9 mouse cellular contexts compared by ENCODE assay signal in genomic region chr3:88237556-88238194, GRCm38 (mm10). TPM values are rescaled to one million over a fixed set of nuclear protein-coding genes. Genes with fewer than 3 reads are reported as not detected.
DNase-seq lines count a peak whose midpoint lies in the region; ATAC-seq and TF ChIP-seq lines count a peak whose summit lies in the region.
"Had no signal": no experiment of that assay in that cellular context is flagged by ENCODE, and none has a peak within 500 bp of the region (broad histone marks: within the 10 kb centered on the region; RNA-seq: fewer than 3 reads in every experiment).

No protein-coding gene starts in this region.

- H3K36me3 ChIP-seq in hindbrain, embryonic 13.5 days: no peaks in the 10 kb centered on the region
- no peaks in the 10 kb centered on the region for H3K36me3 ChIP-seq in lung, postnatal 0 days (ENCODE audit: insufficient read depth, low read length)
- no peaks in the 10 kb centered on the region for H3K36me3 ChIP-seq in small intestine, adult 2 months (ENCODE audit: control insufficient read depth, insufficient read depth, low read length)

- peak; percentile 47 for DNase-seq in right cerebral cortex, postnatal 4 days
- DNase-seq in right cerebral cortex, postnatal 14 days: no peak
- DNase-seq in cerebellum, adult 2 months: peak; percentile 66 to 69
- peak; percentile 21 for DNase-seq in lung, postnatal 0 days (ENCODE audit: low spot score)
- DNase-seq in ovary, postnatal 14 days (ENCODE audit: low spot score): no peak
- DNase-seq in urinary bladder, postnatal 4 days (ENCODE audit: low spot score in 2 of 2): no peak

- H3K27me3 ChIP-seq in cerebellum, adult 2 months (ENCODE audit: control insufficient read depth, insufficient read depth, low read length): no peaks in the 10 kb centered on the region
- H3K27me3 ChIP-seq in hindbrain, embryonic 13.5 days: peaks cover 35% of the 10 kb centered on the region
- H3K27me3 ChIP-seq in lung, postnatal 0 days (replicated peaks; ENCODE audit: insufficient read depth, low read length): peaks cover 40% of the 10 kb centered on the region
- peaks cover 38% of the 10 kb centered on the region for H3K27me3 ChIP-seq in small intestine, adult 2 months (ENCODE audit: control insufficient read depth, insufficient read depth, low read length)

- TF ChIP-seq EP300 in lung, postnatal 0 days (IDR thresholded peaks at IDR 0.05): no peak

- 0 out of 2 replicates have a peak overlapping the region, but pooled peaks have one; percentile 16 for H3K9ac ChIP-seq in hindbrain, embryonic 13.5 days
- no peak overlapping the region for H3K9ac ChIP-seq in lung, postnatal 0 days (replicated peaks; ENCODE audit: low read depth)

- 34% methylated on average over 10 of the region's 10 CpGs for WGBS in cerebellum, adult 2 months
- WGBS in hindbrain, embryonic 13.5 days: 9% methylated on average over 10 of the region's 10 CpGs
- WGBS in lung, postnatal 0 days: 8% methylated on average over 10 of the region's 10 CpGs
- WGBS in small intestine, adult 2 months: 7% methylated on average over 10 of the region's 10 CpGs

- H3K4me3 ChIP-seq in cerebellum, adult 2 months (replicated peaks; ENCODE audit: insufficient read depth, low read depth, low read length): no peak overlapping the region
- no peak overlapping the region for H3K4me3 ChIP-seq in hindbrain, embryonic 13.5 days
- H3K4me3 ChIP-seq in lung, postnatal 0 days (ENCODE audit: low read depth, low read length): no peak overlapping the region
- no peak overlapping the region for H3K4me3 ChIP-seq in small intestine, adult 2 months (ENCODE audit: low read depth, low read length)

- H3K9me3 ChIP-seq in hindbrain, embryonic 13.5 days: no peaks in the 10 kb centered on the region
- H3K9me3 ChIP-seq in lung, postnatal 0 days (ENCODE audit: low read length): no peaks in the 10 kb centered on the region

- ATAC-seq in hindbrain, embryonic 13.5 days (ENCODE audit: low FRiP score): no peak
- ATAC-seq in lung, postnatal 0 days: peak; percentile 57

- no peak overlapping the region for H3K4me2 ChIP-seq in hindbrain, embryonic 13.5 days
- H3K4me2 ChIP-seq in lung, postnatal 0 days (replicated peaks; ENCODE audit: low read depth, low read length): no peak overlapping the region

- TF ChIP-seq CTCF in cerebellum, adult 2 months (IDR thresholded peaks at IDR 0.05; ENCODE audit: borderline replicate concordance, insufficient read depth, low read depth, low read length): peak; percentile 48
- peak; percentile 67 for TF ChIP-seq CTCF in lung, postnatal 0 days (IDR thresholded peaks at IDR 0.05)
- peak; percentile 43; the same call in 1 of the 2 replicates for TF ChIP-seq CTCF in small intestine, adult 2 months (IDR thresholded peaks at IDR 0.05; ENCODE audit: extremely low read depth, insufficient read length, insufficient replicate concordance, low read depth, low read length)

- H3K27ac ChIP-seq in cerebellum, adult 2 months (ENCODE audit: insufficient read depth, low read length): no peak overlapping the region; the same call in 1 of the 2 replicates
- peak overlapping the region; percentile 88 for H3K27ac ChIP-seq in hindbrain, embryonic 13.5 days
- no peak overlapping the region for H3K27ac ChIP-seq in lung, postnatal 0 days (ENCODE audit: low read length)
- H3K27ac ChIP-seq in small intestine, adult 2 months (ENCODE audit: insufficient read depth, low read depth, low read length): no peak overlapping the region

- TF ChIP-seq POLR2A in cerebellum, adult 2 months (IDR thresholded peaks at IDR 0.05; ENCODE audit: borderline replicate concordance, insufficient read depth, low read length): no peak
- TF ChIP-seq POLR2A in small intestine, adult 2 months (IDR thresholded peaks at IDR 0.05; ENCODE audit: low read depth, low read length): no peak

- peaks cover 24% of the 10 kb centered on the region for H3K4me1 ChIP-seq in cerebellum, adult 2 months (ENCODE audit: control insufficient read depth, insufficient read depth, low read length)
- peaks cover 85% of the 10 kb centered on the region for H3K4me1 ChIP-seq in hindbrain, embryonic 13.5 days (replicated peaks)
- H3K4me1 ChIP-seq in lung, postnatal 0 days (ENCODE audit: insufficient read depth, low read depth, low read length): 0 out of 2 replicates have a peak, but pooled peaks cover 2% of the 10 kb centered on the region
- H3K4me1 ChIP-seq in small intestine, adult 2 months (ENCODE audit: control insufficient read depth, insufficient read depth, insufficient read length, low read length): no peaks in the 10 kb centered on the region

RNA-seq across cellular contexts. Expression of gene Rhbg, which starts 16.8 kb away (rescaled TPM):
- 0.08 and 0.17 TPM in 2 replicates for polyA plus RNA-seq in cerebellum, adult 2 months (2012; rRNA removed)
- polyA plus RNA-seq in hindbrain, embryonic 13.5 days (2015; fragmentation: Nextera tagmentation; extraction: Ambion mirVana): 0.22 and 0.32 TPM in 2 replicates
- polyA plus RNA-seq in lung, postnatal 0 days (2015; fragmentation: Nextera tagmentation; extraction: Ambion mirVana): 3.9 and 4.9 TPM in 2 replicates
- polyA plus RNA-seq in small intestine, adult 2 months (2012; rRNA removed): 11.2 and 40.3 TPM in 2 replicates

RNA-seq across cellular contexts. Expression of gene Gm38392, which starts 49.3 kb away (rescaled TPM):
- 0.10 TPM in 1 of 2 replicates, not detected in the other for polyA plus RNA-seq in cerebellum, adult 2 months (2012; rRNA removed)
- polyA plus RNA-seq in hindbrain, embryonic 13.5 days (2015; fragmentation: Nextera tagmentation; extraction: Ambion mirVana): 0.29 and 0.70 TPM in 2 replicates
- polyA plus RNA-seq in lung, postnatal 0 days (2015; fragmentation: Nextera tagmentation; extraction: Ambion mirVana): 1.8 and 2.0 TPM in 2 replicates
- not detected in 2 replicates for polyA plus RNA-seq in small intestine, adult 2 months (2012; rRNA removed)
- polyA plus RNA-seq: large intestine, adult 2 months had no signal

RNA-seq across cellular contexts. Expression of gene Tsacc, which starts 59.1 kb away (rescaled TPM):
- polyA plus RNA-seq in cerebellum, adult 2 months (2012; rRNA removed): 4.0 and 4.2 TPM in 2 replicates
- polyA plus RNA-seq in hindbrain, embryonic 13.5 days (2015; fragmentation: Nextera tagmentation; extraction: Ambion mirVana): 10.9 and 12.0 TPM in 2 replicates
- polyA plus RNA-seq in lung, postnatal 0 days (2015; fragmentation: Nextera tagmentation; extraction: Ambion mirVana): 10.8 and 13.1 TPM in 2 replicates
- polyA plus RNA-seq in small intestine, adult 2 months (2012; rRNA removed): 0.76 and 0.99 TPM in 2 replicates

RNA-seq across cellular contexts. Expression of gene Cct3, which starts 59.2 kb away (rescaled TPM):
- polyA plus RNA-seq in cerebellum, adult 2 months (2012; rRNA removed): 189 and 197 TPM in 2 replicates
- polyA plus RNA-seq in hindbrain, embryonic 13.5 days (2015; fragmentation: Nextera tagmentation; extraction: Ambion mirVana): 495 and 508 TPM in 2 replicates
- polyA plus RNA-seq in lung, postnatal 0 days (2015; fragmentation: Nextera tagmentation; extraction: Ambion mirVana): 173 and 177 TPM in 2 replicates
- polyA plus RNA-seq in small intestine, adult 2 months (2012; rRNA removed): 46.0 and 73.9 TPM in 2 replicates

Comparison
In these comparisons a context has a peak if more than half of its experiments do, and no peak if none do; other contexts are left out.
1. DNase-seq: peak in right cerebral cortex, postnatal 4 days (single experiment), cerebellum, adult 2 months (2 of 2) and lung, postnatal 0 days (single experiment); none in right cerebral cortex, postnatal 14 days (single experiment), ovary, postnatal 14 days (single experiment) and urinary bladder, postnatal 4 days (0 of 2).
2. Peak in every context shown above with its lines, with median percentiles within 50 percentile points of each other: CTCF ChIP-seq.